Mouse (Mus musculus) forebrain, embryonic 15.5 days (tissue): ENCODE data around the gene Fkbp2. TPM values are rescaled to one million over a fixed set of nuclear protein-coding genes. Genes with fewer than 3 reads are reported as not detected.

Experiments used
- ATAC-seq: fragments of 200-750 bp; cut with Nextera tagmentation; replicated peaks from 2 replicates; pipeline ENCODE4 v1.8.0; 2017; ENCODE audit warnings: mild to moderate bottlenecking, moderate TSS enrichment, moderate library complexity
- H3K27ac ChIP-seq: fragments of 300-500 bp; sonication (generic); replicated peaks from 2 replicates; pipeline ENCODE4 v1.5.1; 2015; ENCODE audit warnings: mild to moderate bottlenecking, inconsistent platforms
- H3K27me3 ChIP-seq: fragments of 300-500 bp; sonication (generic); 2 replicates; pipeline ENCODE4 v1.6.1; 2015; ENCODE audit warnings: inconsistent platforms
- H3K36me3 ChIP-seq: fragments of 300-500 bp; sonication (generic); 2 replicates; pipeline ENCODE4 v1.6.1; 2015; ENCODE audit warnings: mild to moderate bottlenecking, inconsistent platforms
- H3K4me1 ChIP-seq: fragments of 300-500 bp; sonication (generic); 2 replicates; pipeline ENCODE4 v1.6.1; 2015; ENCODE audit warnings: inconsistent platforms
- H3K4me2 ChIP-seq: fragments of 300-500 bp; sonication (generic); replicated peaks from 2 replicates; pipeline ENCODE4 v1.6.1; 2015; ENCODE audit warnings: mild to moderate bottlenecking, inconsistent platforms
- H3K4me3 ChIP-seq: fragments of 300-500 bp; sonication (generic); 2 replicates; pipeline ENCODE4 v1.5.1; 2015; ENCODE audit warnings: mild to moderate bottlenecking, inconsistent platforms
- H3K9ac ChIP-seq: fragments of 300-500 bp; sonication (generic); replicated peaks from 2 replicates; pipeline ENCODE4 v1.6.1; 2015; ENCODE audit warnings: mild to moderate bottlenecking, inconsistent platforms
- H3K9me3 ChIP-seq: fragments of 300-500 bp; sonication (generic); 2 replicates; pipeline ENCODE4 v1.6.1; 2016; ENCODE audit warnings: inconsistent platforms
- WGBS: fragments of 180-500 bp; shearing (Covaris S2); methylation state at CpG from one replicate; pipeline ENCODE4 v1.1.7; 2015; ENCODE audit warnings: mixed read lengths; 5-methylcytosine and 5-hydroxymethylcytosine counted together
- polyA plus RNA-seq: library from polyadenylated mRNA; unstranded; fragments of >200 nt; fragmentation: Nextera tagmentation; extraction: Ambion mirVana; gene quantifications from 2 replicates; pipeline ENCODE4 v1.2.1, GENCODE M21; 2015

Fkbp2 gene
- polyA plus RNA-seq, 1 experiment from 2014 or later, result 83.7 TPM

DNA sequence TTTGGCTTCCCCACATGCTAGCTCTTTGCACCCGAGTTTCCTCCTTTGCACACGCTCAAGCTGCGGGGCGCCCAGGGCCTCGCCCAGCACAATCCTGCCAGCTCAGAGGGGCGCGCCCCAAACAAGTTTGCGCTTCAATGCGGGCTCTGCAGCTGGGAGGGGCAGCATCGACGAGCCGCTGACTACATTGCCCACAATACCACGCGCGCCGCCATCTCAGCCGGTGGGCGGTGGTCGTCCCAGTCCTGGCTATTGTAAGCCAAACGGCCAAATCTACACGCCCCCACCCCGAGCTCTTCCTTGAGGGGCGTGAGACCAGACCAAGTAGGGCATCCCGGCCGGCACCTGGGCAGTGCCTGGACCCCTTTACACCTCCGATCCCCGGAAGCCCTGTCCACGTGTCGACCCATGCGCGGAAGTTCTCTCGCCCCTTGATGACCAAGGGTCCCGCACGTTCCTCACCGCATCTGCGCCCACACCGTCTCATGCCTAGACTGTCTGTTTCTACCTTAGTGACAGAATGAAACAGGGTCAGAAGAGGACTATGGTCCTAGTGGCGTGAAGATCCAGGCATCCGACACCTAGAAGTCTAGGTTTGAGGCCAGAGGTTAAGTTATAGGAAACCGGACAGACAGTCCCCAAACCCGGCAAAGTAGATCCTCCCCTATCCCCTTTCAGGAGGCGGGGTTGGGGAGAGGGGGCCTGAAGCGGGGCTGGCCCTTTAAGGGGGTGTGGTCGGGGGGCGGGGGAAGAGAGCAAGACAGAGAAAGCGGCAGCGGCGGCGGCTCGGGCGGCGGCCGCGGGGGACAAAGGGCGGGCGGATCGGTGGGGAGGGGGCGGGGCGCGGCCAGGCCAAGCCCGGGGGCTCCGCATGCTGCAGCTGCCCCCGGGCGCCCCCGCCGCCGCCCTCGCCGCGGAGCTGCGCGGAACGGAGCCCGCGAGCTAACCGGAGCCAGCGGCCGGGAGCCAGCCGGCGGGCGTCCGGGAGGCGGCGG, 5.8 kb downstream of the Fkbp2 start, which contains the start of gene Ppp1r14b:
TSS of gene Ppp1r14b (plus strand) at position 758 of the 995 bp plus-strand sequence.
- peak; percentile 72 for ATAC-seq
- WGBS, result under 1% methylated on average over 65 of the region's 84 CpGs
- Histone ChIP-seq H3K4me1 (peaks cover 55% of the 10 kb centered on the region), H3K36me3 (peaks cover 15% of the 10 kb centered on the region), H3K27ac (peak within 1 kb of the TSS; percentile 95), H3K27me3 (peaks cover 3% of the 10 kb centered on the region), H3K4me3 (peak within 1 kb of the TSS; percentile 61), H3K4me2 (peak within 1 kb of the TSS; percentile 82), H3K9me3 (no peaks in the 10 kb centered on the region), H3K9ac (peak within 1 kb of the TSS; percentile 67)

GRCm38 (mm10) chr19:6973581-6974190, 6.6 kb downstream of the Fkbp2 start:
- no peak for ATAC-seq
- Histone ChIP-seq H3K4me2 (peak overlapping the region; percentile 82), H3K4me3 (peak overlapping the region; percentile 61), H3K27ac (peak overlapping the region; percentile 95), H3K36me3 (peaks cover 15% of the 10 kb centered on the region), H3K9ac (peak overlapping the region; percentile 67; the same call in 1 of the 2 replicates), H3K27me3 (peaks cover 10% of the 10 kb centered on the region), H3K9me3 (no peaks in the 10 kb centered on the region), H3K4me1 (peaks cover 50% of the 10 kb centered on the region)
- 25% methylated on average over 11 of the region's 12 CpGs for WGBS

- peaks cover 37% of the 10 kb centered on the region for H3K4me1 ChIP-seq
- no peak overlapping the region for H3K9ac ChIP-seq
- ATAC-seq, result no peak
- H3K9me3 ChIP-seq, result no peaks in the 10 kb centered on the region
- WGBS, result 80% methylated on average over 13 of the region's 13 CpGs
- H3K36me3 ChIP-seq, result peaks cover 3% of the 10 kb centered on the region
- peaks cover 12% of the 10 kb centered on the region for H3K27me3 ChIP-seq
- H3K4me3 ChIP-seq, result no peak overlapping the region
- H3K4me2 ChIP-seq, result no peak overlapping the region
- no peak overlapping the region for H3K27ac ChIP-seq
Measured at GRCm38 (mm10) chr19:6972247-6972917, 7.9 kb downstream of the Fkbp2 start.

DNA sequence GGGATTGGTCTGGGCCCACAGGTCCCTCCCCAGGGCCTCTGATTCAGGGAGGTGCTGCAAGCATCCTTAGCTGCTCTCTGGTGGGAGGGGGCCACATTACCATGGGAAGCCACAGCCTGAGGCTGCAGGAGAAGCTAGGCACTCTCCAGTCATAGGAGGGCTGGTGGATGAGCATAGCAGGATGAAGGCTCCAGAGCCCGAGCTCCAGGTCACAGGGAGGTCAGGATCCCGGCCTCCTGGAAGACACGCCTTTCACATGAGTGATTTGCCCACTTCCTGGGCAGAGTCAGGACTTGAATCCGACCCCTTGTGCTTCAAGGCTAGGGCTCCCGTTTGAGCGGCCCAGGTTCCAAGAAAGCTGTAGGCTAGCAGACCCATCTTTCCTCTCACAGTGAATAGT, 8.7 kb downstream of the Fkbp2 start:
- Histone ChIP-seq H3K4me3 (no peak overlapping the region), H3K27ac (no peak overlapping the region), H3K9me3 (no peaks in the 10 kb centered on the region), H3K36me3 (no peaks in the 10 kb centered on the region), H3K4me1 (peaks cover 31% of the 10 kb centered on the region), H3K9ac (no peak overlapping the region), H3K4me2 (no peak overlapping the region), H3K27me3 (peaks cover 12% of the 10 kb centered on the region)
- no peak for ATAC-seq
- 54% methylated on average over 6 of the region's 6 CpGs for WGBS

DNA sequence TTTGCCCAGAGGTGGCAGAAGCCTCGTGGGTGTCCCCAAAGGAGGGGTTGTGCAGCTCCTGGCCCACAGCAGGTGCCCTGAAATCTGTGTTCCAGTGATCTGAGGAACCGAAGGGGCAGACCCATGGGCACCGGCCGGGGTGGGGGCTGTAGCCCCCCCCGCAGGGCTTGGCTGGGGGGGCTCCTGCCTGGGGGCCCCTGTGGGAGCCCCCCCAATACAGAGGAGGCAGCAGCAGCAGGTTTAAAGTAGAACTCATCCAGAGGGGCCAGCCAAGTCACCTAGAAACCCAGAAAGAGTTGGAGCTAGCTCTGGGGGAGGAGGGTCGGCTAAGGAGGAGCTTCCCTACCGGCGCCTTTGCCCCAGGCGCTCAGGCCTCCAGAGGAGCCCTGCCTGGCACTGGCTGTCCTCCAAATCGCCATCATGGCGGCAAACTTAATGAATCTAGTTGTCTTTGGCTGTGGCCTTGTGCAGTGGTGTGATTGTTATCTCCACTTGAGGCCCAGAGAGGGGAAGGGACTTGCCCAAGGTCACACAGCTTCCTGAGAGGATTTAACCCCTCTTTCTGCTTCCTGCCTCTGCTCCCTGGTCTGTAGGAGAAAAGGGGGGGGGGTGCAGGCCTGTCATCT, 9.7 kb downstream of the Fkbp2 start:
- H3K36me3 ChIP-seq, result no peaks in the 10 kb centered on the region
- no peaks in the 10 kb centered on the region for H3K9me3 ChIP-seq
- no peak overlapping the region for H3K27ac ChIP-seq
- H3K4me2 ChIP-seq, result peak overlapping the region; percentile 46; the same call in 1 of the 2 replicates
- 13% methylated on average over 11 of the region's 11 CpGs for WGBS
- peaks cover 12% of the 10 kb centered on the region for H3K27me3 ChIP-seq
- no peak for ATAC-seq
- H3K9ac ChIP-seq, result no peak overlapping the region
- peaks cover 21% of the 10 kb centered on the region for H3K4me1 ChIP-seq
- no peak overlapping the region for H3K4me3 ChIP-seq

DNA sequence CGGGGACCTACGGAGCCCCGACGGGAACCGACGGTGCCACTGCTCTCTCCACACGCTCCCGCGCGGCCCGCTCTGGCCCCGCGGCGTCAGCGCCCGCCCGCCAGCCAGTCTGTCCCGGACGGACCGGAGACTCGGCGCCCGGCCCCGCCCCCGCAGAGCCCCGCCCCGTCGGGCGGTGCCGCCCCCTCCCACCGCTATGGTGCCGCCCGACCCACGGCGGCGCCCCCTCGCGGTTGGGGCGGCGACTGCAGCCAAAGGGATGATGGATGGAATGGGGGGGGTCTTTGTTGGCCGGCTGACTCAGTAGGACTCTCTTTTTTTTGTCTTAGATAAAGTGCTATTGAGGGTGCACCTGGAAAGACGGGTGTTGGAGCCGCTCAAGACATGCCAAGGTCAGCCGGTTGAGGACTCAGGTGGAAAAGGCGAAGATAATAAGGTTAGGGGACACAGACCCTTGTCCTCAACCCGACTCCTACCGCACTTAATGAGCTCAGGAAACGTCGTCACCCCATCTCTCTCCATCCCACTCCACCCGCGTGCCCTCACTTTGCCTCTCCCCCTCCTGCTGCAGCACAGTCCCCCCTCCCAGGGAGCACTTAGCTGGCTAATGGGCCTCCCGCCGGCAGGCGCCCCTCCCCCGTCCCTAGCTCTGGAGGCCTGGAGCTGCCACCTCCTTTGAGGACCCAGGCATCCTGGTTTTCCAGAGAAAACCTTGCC, 10.5 kb downstream of the Fkbp2 start:
- H3K4me1 ChIP-seq, result peaks cover 21% of the 10 kb centered on the region
- peak overlapping the region; percentile 46 for H3K4me2 ChIP-seq
- H3K9me3 ChIP-seq, result no peaks in the 10 kb centered on the region
- 1% methylated on average over 45 of the region's 55 CpGs for WGBS
- H3K4me3 ChIP-seq, result peak overlapping the region; percentile 41
- peaks cover 12% of the 10 kb centered on the region for H3K27me3 ChIP-seq
- H3K36me3 ChIP-seq, result no peaks in the 10 kb centered on the region
- H3K9ac ChIP-seq, result peak overlapping the region; percentile 22
- no peak overlapping the region for H3K27ac ChIP-seq
- ATAC-seq, result 0 out of 2 replicates have a peak, but pooled peaks have one; percentile 9

DNA sequence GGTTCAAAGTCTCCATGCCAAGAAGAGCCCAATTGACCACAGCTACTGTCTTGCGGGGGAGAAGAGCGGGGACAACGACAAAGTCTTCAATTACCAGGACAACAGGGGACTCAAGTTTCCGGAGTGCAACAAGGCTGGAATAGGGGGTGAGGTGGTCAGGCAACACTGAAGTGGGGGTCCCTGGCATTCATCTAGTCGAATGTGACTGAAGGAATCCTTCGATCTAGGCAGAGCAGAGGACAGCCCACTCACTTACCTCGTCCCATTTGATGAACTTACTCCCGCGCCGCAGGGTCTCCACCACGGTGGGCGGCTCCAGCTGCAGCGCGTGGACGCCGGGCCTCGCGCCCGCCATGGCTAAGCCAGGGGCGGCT, 11.0 kb downstream of the Fkbp2 start:
- H3K36me3 ChIP-seq, result no peaks in the 10 kb centered on the region
- H3K4me3 ChIP-seq, result peak overlapping the region; percentile 41
- peaks cover 21% of the 10 kb centered on the region for H3K4me1 ChIP-seq
- no peak for ATAC-seq
- peaks cover 12% of the 10 kb centered on the region for H3K27me3 ChIP-seq
- peak overlapping the region; percentile 22 for H3K9ac ChIP-seq
- WGBS, result 1% methylated on average over 20 of the region's 20 CpGs
- H3K27ac ChIP-seq, result no peak overlapping the region
- H3K4me2 ChIP-seq, result peak overlapping the region; percentile 46
- no peaks in the 10 kb centered on the region for H3K9me3 ChIP-seq

DNA sequence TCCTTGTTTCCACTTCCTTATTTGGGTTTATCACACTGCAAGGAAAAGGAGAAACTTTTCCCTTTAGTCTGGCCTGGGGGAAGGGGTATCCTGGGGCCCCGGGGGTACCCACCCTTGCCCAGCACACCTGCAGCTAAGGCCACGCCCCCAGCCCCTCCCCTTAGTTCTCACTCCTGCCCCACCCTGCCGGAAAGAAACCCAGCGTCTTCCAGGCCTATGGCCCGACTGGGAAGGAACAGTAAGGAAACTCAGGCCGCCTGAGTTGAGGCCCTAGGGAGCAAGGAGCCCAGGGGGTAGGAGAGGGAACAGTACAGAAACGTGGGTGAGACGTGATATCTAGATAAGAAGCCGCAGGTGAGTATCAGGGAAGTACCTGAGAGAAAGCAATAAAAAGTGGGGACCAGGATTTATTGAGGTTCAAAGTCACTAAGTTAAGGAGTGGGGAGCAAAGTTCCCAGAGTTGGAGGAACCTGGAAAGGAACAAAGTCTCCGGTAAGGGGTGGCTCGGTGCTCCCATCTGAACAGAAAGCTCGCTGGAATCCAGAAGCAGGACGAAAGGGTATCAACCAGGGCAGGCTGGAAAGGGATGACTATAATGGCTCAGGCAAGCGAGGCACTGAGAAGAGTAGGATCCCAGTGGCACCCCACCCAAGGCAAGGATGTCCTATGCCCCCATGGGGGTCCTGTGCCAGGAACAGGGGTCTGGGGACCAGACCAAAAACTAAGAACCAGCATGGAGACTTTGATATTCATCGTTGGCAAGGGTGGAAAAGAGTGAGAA, 11.6 kb downstream of the Fkbp2 start:
- H3K4me1 ChIP-seq, result peaks cover 17% of the 10 kb centered on the region
- H3K36me3 ChIP-seq, result no peaks in the 10 kb centered on the region
- no peak overlapping the region for H3K9ac ChIP-seq
- peaks cover 12% of the 10 kb centered on the region for H3K27me3 ChIP-seq
- no peaks in the 10 kb centered on the region for H3K9me3 ChIP-seq
- no peak overlapping the region for H3K27ac ChIP-seq
- H3K4me2 ChIP-seq, result peak overlapping the region; percentile 46
- WGBS, result 14% methylated on average over 15 of the region's 15 CpGs
- H3K4me3 ChIP-seq, result peak overlapping the region; percentile 41
- ATAC-seq, result no peak

DNA sequence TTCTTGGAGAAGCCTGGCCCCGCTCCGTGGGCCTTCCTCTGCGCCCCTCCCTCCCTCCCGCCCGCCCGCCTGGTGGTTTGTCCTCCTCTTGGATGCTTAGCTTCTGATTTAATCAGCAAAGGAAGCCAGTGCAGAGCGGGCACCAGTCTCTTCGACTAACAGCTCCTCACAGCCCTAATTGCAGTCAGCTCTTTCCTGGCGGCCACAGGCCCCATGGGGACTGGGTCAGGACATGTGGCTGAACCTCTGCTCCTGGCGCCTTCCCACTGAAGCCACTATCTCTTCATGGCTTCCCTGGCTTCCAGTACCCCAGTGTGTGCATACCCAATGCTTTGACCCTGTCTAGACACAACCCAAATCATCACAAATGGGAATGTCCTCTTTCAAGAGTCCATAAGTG, 23.8 kb downstream of the Fkbp2 start:
- H3K4me2 ChIP-seq, result no peak overlapping the region
- no peaks in the 10 kb centered on the region for H3K27me3 ChIP-seq
- H3K9ac ChIP-seq, result no peak overlapping the region
- 84% methylated on average over 10 of the region's 10 CpGs for WGBS
- H3K4me1 ChIP-seq, result peaks cover 10% of the 10 kb centered on the region
- H3K9me3 ChIP-seq, result no peaks in the 10 kb centered on the region
- H3K4me3 ChIP-seq, result no peak overlapping the region
- no peak for ATAC-seq
- H3K27ac ChIP-seq, result no peak overlapping the region
- no peaks in the 10 kb centered on the region for H3K36me3 ChIP-seq

DNA sequence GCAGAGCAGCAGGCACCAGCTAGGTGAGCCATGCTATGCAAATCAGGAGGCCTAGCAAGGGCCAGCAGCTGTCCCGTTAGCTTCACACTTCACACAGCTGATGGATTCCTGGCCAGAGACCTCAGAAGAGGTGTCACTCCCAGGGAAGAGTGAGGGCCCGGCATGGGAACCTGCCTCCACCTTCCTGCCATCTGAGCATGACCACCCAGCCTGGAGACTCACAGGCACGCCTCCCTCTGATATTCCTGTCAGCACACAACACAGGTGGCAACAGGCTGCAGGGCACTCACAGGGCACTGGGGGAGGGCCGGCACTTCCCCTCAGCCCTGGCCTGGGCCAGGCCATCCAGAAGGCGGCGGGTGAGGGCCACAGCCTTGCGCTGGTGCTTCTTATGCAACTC, 24.9 kb downstream of the Fkbp2 start:
- H3K27me3 ChIP-seq, result no peaks in the 10 kb centered on the region
- WGBS, result 96% methylated on average over 7 of the region's 7 CpGs
- H3K9me3 ChIP-seq, result no peaks in the 10 kb centered on the region
- no peak overlapping the region for H3K9ac ChIP-seq
- peaks cover 11% of the 10 kb centered on the region for H3K4me1 ChIP-seq
- no peak overlapping the region for H3K4me3 ChIP-seq
- no peak for ATAC-seq
- H3K4me2 ChIP-seq, result no peak overlapping the region
- H3K27ac ChIP-seq, result no peak overlapping the region
- no peaks in the 10 kb centered on the region for H3K36me3 ChIP-seq
